12 mouse cellular contexts compared by ENCODE assay signal in genomic region chr5:64193353-64193752, GRCm38 (mm10). TPM values are rescaled to one million over a fixed set of nuclear protein-coding genes. Genes with fewer than 3 reads are reported as not detected.
DNase-seq lines count a peak whose midpoint lies in the region; TF ChIP-seq lines count a peak whose summit lies in the region.
"Had no signal": no experiment of that assay in that cellular context is flagged by ENCODE, and none has a peak within 500 bp of the region (broad histone marks: within the 10 kb centered on the region; RNA-seq: fewer than 3 reads in every experiment).

No protein-coding gene starts in this region.

- no peaks in the 10 kb centered on the region for H3K36me3 ChIP-seq in kidney, adult 2 months (ENCODE audit: control insufficient read depth, insufficient read depth, low read length)
- H3K36me3 ChIP-seq: limb, embryonic 15.5 days; neural tube, embryonic 13.5 days had no signal

- no peak overlapping the region for H3K4me3 ChIP-seq in kidney, adult 2 months (ENCODE audit: insufficient read depth, low read depth, low read length)
- H3K4me3 ChIP-seq: limb, embryonic 15.5 days; megakaryocyte, embryonic 14.5 days; neural tube, embryonic 13.5 days had no signal

- TF ChIP-seq POLR2A in kidney, adult 2 months (IDR thresholded peaks at IDR 0.05; ENCODE audit: low read depth, low read length) = no peak

- 40% methylated on average over 11 of the region's 11 CpGs for WGBS in kidney, adult 2 months

- peaks cover 13% of the 10 kb centered on the region for H3K4me1 ChIP-seq in kidney, adult 2 months (ENCODE audit: control insufficient read depth, insufficient read depth, low read length)
- H3K4me1 ChIP-seq: neural tube, embryonic 13.5 days had no signal

- H3K27ac ChIP-seq in kidney, adult 2 months (ENCODE audit: insufficient read depth, low read depth, low read length) = no peak overlapping the region; the same call in 1 of the 2 replicates
- H3K27ac ChIP-seq: limb, embryonic 15.5 days; neural tube, embryonic 13.5 days had no signal

- peak; percentile 50 for DNase-seq in kidney, adult 2 months
- DNase-seq in kidney, adult 11 months = no peak
- peak; percentile 35 for DNase-seq in embryo, embryonic 11 days
- peak; percentile 65 for DNase-seq in gastrocnemius, postnatal 25 days
- DNase-seq in kidney, postnatal 4 days = peak; percentile 52 to 61
- DNase-seq in left cerebral cortex, adult 11 months (ENCODE audit: low spot score) = no peak
- DNase-seq in c-Kit-positive CD71-positive TER-119-positive erythroid progenitor cells, embryonic 14.5 days (ENCODE audit: low spot score) = no peak
- DNase-seq: layer of hippocampus, adult 9-11 months; thymus, adult 18-20 months had no signal

- H3K27me3 ChIP-seq in kidney, adult 2 months (replicated peaks; ENCODE audit: control insufficient read depth, insufficient read depth, low read length) = no peaks in the 10 kb centered on the region
- H3K27me3 ChIP-seq: limb, embryonic 15.5 days; megakaryocyte, embryonic 14.5 days; neural tube, embryonic 13.5 days had no signal

- no peak for TF ChIP-seq CTCF in kidney, adult 2 months (conservative IDR thresholded peaks at IDR 0.05; ENCODE audit: insufficient read depth, insufficient read length, low read depth, low read length)

RNA-seq across cellular contexts. Expression of gene Tbc1d1, which starts 37.2 kb away (rescaled TPM):
- 37.0 and 38.3 TPM in 2 replicates for polyA plus RNA-seq in kidney, adult 2 months (2012; rRNA removed)
- 10 to 100 TPM; 39.3 to 77.3 TPM for total RNA-seq in gastrocnemius, postnatal 25 days (2021)

Comparison
In these comparisons a context has a peak if more than half of its experiments do, and no peak if none do; other contexts are left out.
1. DNase-seq: peak in kidney, adult 2 months (single experiment), embryo, embryonic 11 days (single experiment), gastrocnemius, postnatal 25 days (single experiment) and kidney, postnatal 4 days (2 of 2); none in kidney, adult 11 months (single experiment), left cerebral cortex, adult 11 months (single experiment) and c-Kit-positive CD71-positive TER-119-positive erythroid progenitor cells, embryonic 14.5 days (single experiment).